9 mouse cellular contexts compared by ENCODE assay signal in the genomic region with DNA sequence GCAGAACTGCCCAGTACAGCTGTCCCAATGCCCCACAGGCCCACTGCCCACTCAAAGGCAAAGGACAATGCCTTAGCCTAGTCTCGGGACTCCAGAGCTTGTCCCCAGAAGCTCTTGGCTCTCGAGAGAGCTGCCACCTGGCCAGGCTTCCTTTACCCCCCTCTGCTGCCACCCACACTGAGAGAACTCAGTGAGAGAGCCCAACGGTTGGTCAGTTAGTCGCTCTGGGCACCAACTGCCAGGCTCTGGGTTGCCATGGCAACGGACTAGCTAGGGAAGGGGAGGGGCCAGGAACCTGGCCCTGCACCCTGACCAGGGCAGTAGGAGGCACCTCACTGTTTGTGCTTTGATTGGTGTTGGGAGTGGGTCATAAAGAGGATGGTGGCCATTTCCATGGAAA. TPM values are rescaled to one million over a fixed set of nuclear protein-coding genes. Genes with fewer than 3 reads are reported as not detected.
A peak's percentile ranks its signal among the peaks of the same experiment; 100 is the strongest.
DNase-seq lines count a peak whose midpoint lies in the region; ATAC-seq and TF ChIP-seq lines count a peak whose summit lies in the region.
"Had no signal": no experiment of that assay in that cellular context is flagged by ENCODE, and none has a peak within 500 bp of the region (broad histone marks: within the 10 kb centered on the region; RNA-seq: fewer than 3 reads in every experiment).

No protein-coding gene starts in this region.

- H3K36me3 ChIP-seq in intestine, embryonic 15.5 days = no peaks in the 10 kb centered on the region
- no peaks in the 10 kb centered on the region for H3K36me3 ChIP-seq in intestine, postnatal 0 days (ENCODE audit: control insufficient read depth, insufficient read depth)
- no peaks in the 10 kb centered on the region for H3K36me3 ChIP-seq in thymus, adult 2 months (ENCODE audit: control insufficient read depth, insufficient read depth, low read length)
- H3K36me3 ChIP-seq in heart, embryonic 11.5 days (ENCODE audit: control insufficient read depth, insufficient read depth, low read length) = no peaks in the 10 kb centered on the region
- H3K36me3 ChIP-seq: limb, embryonic 13.5 days had no signal

- H3K27me3 ChIP-seq in intestine, embryonic 15.5 days (replicated peaks) = peaks cover 49% of the 10 kb centered on the region
- peaks cover 35% of the 10 kb centered on the region for H3K27me3 ChIP-seq in intestine, postnatal 0 days (replicated peaks; ENCODE audit: control insufficient read depth, insufficient read depth, low read length)
- H3K27me3 ChIP-seq in thymus, adult 2 months (ENCODE audit: control insufficient read depth, insufficient read depth, low read length) = no peaks in the 10 kb centered on the region
- peaks cover 55% of the 10 kb centered on the region for H3K27me3 ChIP-seq in heart, embryonic 11.5 days (ENCODE audit: control insufficient read depth, insufficient read depth, low read length)

- 0 out of 2 replicates have a peak, but pooled peaks have one; percentile 19 for ATAC-seq in intestine, embryonic 15.5 days
- no peak for ATAC-seq in intestine, postnatal 0 days
- ATAC-seq in heart, embryonic 11.5 days (replicated peaks; ENCODE audit: insufficient number of reproducible peaks, low FRiP score, low TSS enrichment) = no peak

- DNase-seq in adrenal gland, postnatal 14 days = peak; percentile 84
- peak; percentile 18 to 47 for DNase-seq in cerebellum, postnatal 36 days
- DNase-seq in lung, postnatal 10 days = peak; percentile 37
- DNase-seq in thymus, adult 2 months = no peak
- no peak for DNase-seq in gastrocnemius, adult 2 months

- no peak overlapping the region for H3K4me2 ChIP-seq in intestine, embryonic 15.5 days (replicated peaks)
- H3K4me2 ChIP-seq in intestine, postnatal 0 days (replicated peaks; ENCODE audit: low read depth) = no peak overlapping the region
- H3K4me2 ChIP-seq in heart, embryonic 11.5 days = no peak overlapping the region
- H3K4me2 ChIP-seq: limb, embryonic 13.5 days had no signal

- no peak overlapping the region for H3K9ac ChIP-seq in intestine, embryonic 15.5 days
- no peak overlapping the region for H3K9ac ChIP-seq in intestine, postnatal 0 days (ENCODE audit: low read depth, low read length)
- H3K9ac ChIP-seq in heart, embryonic 11.5 days (ENCODE audit: low read depth, low read length) = no peak overlapping the region
- H3K9ac ChIP-seq: limb, embryonic 13.5 days had no signal

- no peaks in the 10 kb centered on the region for H3K4me1 ChIP-seq in intestine, embryonic 15.5 days (replicated peaks)
- H3K4me1 ChIP-seq in intestine, postnatal 0 days (replicated peaks; ENCODE audit: control insufficient read depth, insufficient read depth, low read length) = no peaks in the 10 kb centered on the region
- H3K4me1 ChIP-seq in thymus, adult 2 months (replicated peaks; ENCODE audit: control insufficient read depth, insufficient read depth, low read length) = peaks cover 5% of the 10 kb centered on the region; the same call in 1 of the 2 replicates
- H3K4me1 ChIP-seq in heart, embryonic 11.5 days (ENCODE audit: control insufficient read depth, insufficient read depth, low read length) = peaks cover 5% of the 10 kb centered on the region; the same call in 1 of the 2 replicates

- TF ChIP-seq POLR2A in thymus, adult 2 months (IDR thresholded peaks at IDR 0.05; ENCODE audit: control insufficient read depth, extremely low read depth, insufficient read depth, low read length, poor library complexity) = no peak

- no peak overlapping the region for H3K4me3 ChIP-seq in intestine, embryonic 15.5 days (replicated peaks)
- H3K4me3 ChIP-seq in intestine, postnatal 0 days (ENCODE audit: low read depth, low read length) = no peak overlapping the region
- H3K4me3 ChIP-seq in thymus, adult 2 months (ENCODE audit: control insufficient read depth, insufficient read depth, low read length) = no peak overlapping the region
- H3K4me3 ChIP-seq in gastrocnemius, adult 2 months = no peak overlapping the region
- no peak overlapping the region for H3K4me3 ChIP-seq in heart, embryonic 11.5 days (ENCODE audit: low read depth, low read length)
- H3K4me3 ChIP-seq: limb, embryonic 13.5 days had no signal

- intact Hi-C loops in gastrocnemius, adult 2 months (cut with DNase I) = no loop called here

- TF ChIP-seq CTCF in intestine, postnatal 0 days (IDR thresholded peaks at IDR 0.05; ENCODE audit: low read depth) = no peak
- no peak for TF ChIP-seq CTCF in thymus, adult 2 months (IDR thresholded peaks at IDR 0.05; ENCODE audit: borderline replicate concordance, control insufficient read depth, extremely low read depth, insufficient read depth, low read length, poor library complexity)
- no peak for TF ChIP-seq CTCF in gastrocnemius, adult 2 months (IDR thresholded peaks at IDR 0.05)

- 31% methylated on average over 5 of the region's 5 CpGs for WGBS in intestine, embryonic 15.5 days
- WGBS in intestine, postnatal 0 days = 45% methylated on average over 5 of the region's 5 CpGs
- WGBS in thymus, adult 2 months = 19% methylated on average over 5 of the region's 5 CpGs
- 39% methylated on average over 5 of the region's 5 CpGs for WGBS in heart, embryonic 11.5 days (ENCODE audit: insufficient replicate concordance)

- H3K9me3 ChIP-seq in intestine, embryonic 15.5 days = no peaks in the 10 kb centered on the region
- no peaks in the 10 kb centered on the region for H3K9me3 ChIP-seq in intestine, postnatal 0 days (ENCODE audit: control insufficient read depth)
- no peaks in the 10 kb centered on the region for H3K9me3 ChIP-seq in heart, embryonic 11.5 days (replicated peaks; ENCODE audit: control insufficient read depth, low read length)
- H3K9me3 ChIP-seq: limb, embryonic 13.5 days had no signal

- H3K27ac ChIP-seq in intestine, embryonic 15.5 days = no peak overlapping the region
- no peak overlapping the region for H3K27ac ChIP-seq in intestine, postnatal 0 days (ENCODE audit: low read depth, low read length)
- no peak overlapping the region for H3K27ac ChIP-seq in thymus, adult 2 months (ENCODE audit: control insufficient read depth, insufficient read depth, low read length)
- H3K27ac ChIP-seq in gastrocnemius, adult 2 months = no peak overlapping the region
- H3K27ac ChIP-seq in heart, embryonic 11.5 days (ENCODE audit: low read depth, low read length) = no peak overlapping the region
- H3K27ac ChIP-seq: limb, embryonic 13.5 days had no signal

RNA-seq across cellular contexts. Expression of gene Elfn2, which starts 48.2 kb away (rescaled TPM):
- polyA plus RNA-seq in intestine, embryonic 15.5 days (2015; fragmentation: Nextera tagmentation; extraction: Ambion mirVana) = 0.08 and 0.29 TPM in 2 replicates
- 0.10 and 0.17 TPM in 2 replicates for polyA plus RNA-seq in intestine, postnatal 0 days (2015; fragmentation: Nextera tagmentation; extraction: Ambion mirVana)
- 4.4 and 5.6 TPM in 2 replicates for total RNA-seq in adrenal gland, postnatal 14 days (2021)
- 4.7 and 8.4 TPM in 2 replicates for polyA plus RNA-seq in thymus, adult 2 months (2012; rRNA removed)
- under 1 TPM in 1 of 2 experiments, not detected in 1; 0.03 TPM for total RNA-seq in gastrocnemius, adult 2 months (2021)
- polyA plus RNA-seq in heart, embryonic 11.5 days (2014; fragmentation: Nextera tagmentation; extraction: Ambion mirVana) = not detected in 2 replicates

Comparison
In these comparisons a context has a peak if more than half of its experiments do, and no peak if none do; other contexts are left out.
1. DNase-seq: peak in adrenal gland, postnatal 14 days (single experiment), cerebellum, postnatal 36 days (2 of 2) and lung, postnatal 10 days (single experiment); none in thymus, adult 2 months (single experiment) and gastrocnemius, adult 2 months (single experiment).